Mouse (Mus musculus) layer of hippocampus, adult 18-20 months (tissue): ENCODE measurements around the gene H2-M10.6. TPM values are rescaled to one million over a fixed set of nuclear protein-coding genes. Genes with fewer than 3 reads are reported as not detected.

Experiments used
- DNase-seq, 2 experiments: peaks; one replicate each; pipeline ENCODE4 v3.0.0; 2022; ENCODE audit warnings: low spot score in 2 of 2
- total RNA-seq, 2 experiments: library from RNA; stranded (reverse); gene quantifications; 2 replicates each; pipeline ENCODE4 v1.2.3; 2021

H2-M10.6 gene
- total RNA-seq, 2 experiments from 2014 or later, result not detected

- DNase-seq, result no peak
Measured at GRCm38 (mm10) chr17:36840961-36841445, 29.0 kb downstream of the H2-M10.6 start.

GRCm38 (mm10) chr17:36843696-36844095, 31.7 kb downstream of the H2-M10.6 start:
- DNase-seq, result no peak

- DNase-seq, result no peak
Measured at GRCm38 (mm10) chr17:36844286-36844719, 32.3 kb downstream of the H2-M10.6 start.

GRCm38 (mm10) chr17:36844725-36845124, 32.8 kb downstream of the H2-M10.6 start:
- DNase-seq, result no peak

- no peak for DNase-seq
Measured at GRCm38 (mm10) chr17:36848911-36849310, 36.9 kb downstream of the H2-M10.6 start.

GRCm38 (mm10) chr17:36849992-36850391, 38.0 kb downstream of the H2-M10.6 start:
- DNase-seq, result no peak

GRCm38 (mm10) chr17:36851200-36851599, 39.2 kb downstream of the H2-M10.6 start:
- DNase-seq, result no peak

- no peak for DNase-seq
Measured at GRCm38 (mm10) chr17:36851627-36852026, 39.7 kb downstream of the H2-M10.6 start.

GRCm38 (mm10) chr17:36855484-36855883, 43.5 kb downstream of the H2-M10.6 start:
- DNase-seq, result no peak

GRCm38 (mm10) chr17:36856236-36856635, 44.3 kb downstream of the H2-M10.6 start:
- no peak for DNase-seq

- DNase-seq, result no peak
Measured at GRCm38 (mm10) chr17:36858181-36858580, 46.2 kb downstream of the H2-M10.6 start.

GRCm38 (mm10) chr17:36861680-36862079, 49.7 kb downstream of the H2-M10.6 start:
- no peak for DNase-seq

Other genes starting within 250 kb of the H2-M10.6 start
- gene H2-M9, start 169.5 kb upstream of the H2-M10.6 start, total RNA-seq, result not detected
- gene H2-M1, start 140.0 kb upstream of the H2-M10.6 start, total RNA-seq, result not detected
- not detected for gene H2-M10.5, start 39.3 kb upstream of the H2-M10.6 start, total RNA-seq
- gene Trim26, start 25.0 kb downstream of the H2-M10.6 start, total RNA-seq, result 10 to 100 TPM; 18.1 to 20.3 TPM
- gene Trim15, start 55.0 kb downstream of the H2-M10.6 start, total RNA-seq, result not detected
- not detected for gene Trim10, start 57.4 kb downstream of the H2-M10.6 start, total RNA-seq
- gene Trim40, start 78.0 kb downstream of the H2-M10.6 start, total RNA-seq, result not detected
- gene Trim31, start 85.9 kb downstream of the H2-M10.6 start, total RNA-seq, result not detected
- 1 to 10 TPM; 3.0 to 4.6 TPM for gene Rnf39, start 130.7 kb downstream of the H2-M10.6 start, total RNA-seq
- 100 to 1,000 TPM; 140 to 145 TPM for gene Ppp1r11, start 139.6 kb downstream of the H2-M10.6 start, total RNA-seq
- 10 to 100 TPM; 31.3 to 37.2 TPM for gene Znrd1, start 146.4 kb downstream of the H2-M10.6 start, total RNA-seq
- gene Znrd1as, start 146.4 kb downstream of the H2-M10.6 start, total RNA-seq, result 1 to 10 TPM; 5.6 to 7.2 TPM
- not detected for gene 2410137M14Rik, start 169.1 kb downstream of the H2-M10.6 start, total RNA-seq
- gene H2-M5, start 177.4 kb downstream of the H2-M10.6 start, total RNA-seq, result under 1 TPM; 0.87 to 0.96 TPM
- gene Zfp57, start 189.0 kb downstream of the H2-M10.6 start, total RNA-seq, result 1 to 10 TPM; 8.1 to 8.7 TPM
- gene Mog, start 211.2 kb downstream of the H2-M10.6 start, total RNA-seq, result 10 to 100 TPM; 35.8 to 43.1 TPM
- 100 to 1,000 TPM; 683 to 686 TPM for gene Gabbr1, start 233.8 kb downstream of the H2-M10.6 start, total RNA-seq